Mouse (Mus musculus) WW6 (cell line): Measurements from ENCODE around the gene Ntrk3.

Experiments
- DNase-seq: peaks from one replicate; pipeline ENCODE4 v3.0.0-alpha.2; 2013; ENCODE audit warnings: low read depth, low spot score

The Ntrk3 gene

GRCm38 (mm10) chr7:78720989-78721816, 16.6 kb downstream of the Ntrk3 start:
- DNase-seq, result no peak

- DNase-seq, result no peak
Observed at GRCm38 (mm10) chr7:78719795-78720460, 17.9 kb downstream of the Ntrk3 start.

- DNase-seq, result no peak
Observed at GRCm38 (mm10) chr7:78719117-78719516, 18.7 kb downstream of the Ntrk3 start.

- DNase-seq, result no peak
Observed at GRCm38 (mm10) chr7:78718191-78718609, 19.6 kb downstream of the Ntrk3 start.

- no peak for DNase-seq
Observed at GRCm38 (mm10) chr7:78707708-78708107, 30.1 kb downstream of the Ntrk3 start.

GRCm38 (mm10) chr7:78707122-78707521, 30.7 kb downstream of the Ntrk3 start:
- DNase-seq, result no peak

GRCm38 (mm10) chr7:78702676-78703075, 35.1 kb downstream of the Ntrk3 start:
- no peak for DNase-seq

- no peak for DNase-seq
Observed at GRCm38 (mm10) chr7:78695200-78695599, 42.6 kb downstream of the Ntrk3 start.

GRCm38 (mm10) chr7:78693148-78693547, 44.7 kb downstream of the Ntrk3 start:
- no peak for DNase-seq

GRCm38 (mm10) chr7:78690956-78691355, 46.9 kb downstream of the Ntrk3 start:
- no peak for DNase-seq

- DNase-seq, result no peak
Observed at GRCm38 (mm10) chr7:78684943-78685342, 52.9 kb downstream of the Ntrk3 start.

GRCm38 (mm10) chr7:78680871-78681270, 56.9 kb downstream of the Ntrk3 start:
- DNase-seq, result no peak

- no peak for DNase-seq
Observed at GRCm38 (mm10) chr7:78669407-78669806, 68.4 kb downstream of the Ntrk3 start.

GRCm38 (mm10) chr7:78668916-78669315, 68.9 kb downstream of the Ntrk3 start:
- DNase-seq, result no peak

GRCm38 (mm10) chr7:78668003-78668635, 69.7 kb downstream of the Ntrk3 start:
- DNase-seq, result no peak

GRCm38 (mm10) chr7:78660832-78661231, 77.0 kb downstream of the Ntrk3 start:
- no peak for DNase-seq

- DNase-seq, result no peak
Observed at GRCm38 (mm10) chr7:78659846-78660245, 78.0 kb downstream of the Ntrk3 start.

GRCm38 (mm10) chr7:78658026-78658425, 79.8 kb downstream of the Ntrk3 start:
- no peak for DNase-seq

- no peak for DNase-seq
Observed at GRCm38 (mm10) chr7:78656181-78656580, 81.6 kb downstream of the Ntrk3 start.

GRCm38 (mm10) chr7:78653686-78654085, 84.1 kb downstream of the Ntrk3 start:
- DNase-seq, result no peak

- DNase-seq, result no peak
Observed at GRCm38 (mm10) chr7:78652296-78652695, 85.5 kb downstream of the Ntrk3 start.

GRCm38 (mm10) chr7:78651540-78651939, 86.3 kb downstream of the Ntrk3 start:
- no peak for DNase-seq

- DNase-seq, result peak; percentile 9
Observed at GRCm38 (mm10) chr7:78643667-78644066, 94.1 kb downstream of the Ntrk3 start.
